Mouse (Mus musculus): Measurements from ENCODE around the gene Evx1.

Gene Evx1

DNA sequence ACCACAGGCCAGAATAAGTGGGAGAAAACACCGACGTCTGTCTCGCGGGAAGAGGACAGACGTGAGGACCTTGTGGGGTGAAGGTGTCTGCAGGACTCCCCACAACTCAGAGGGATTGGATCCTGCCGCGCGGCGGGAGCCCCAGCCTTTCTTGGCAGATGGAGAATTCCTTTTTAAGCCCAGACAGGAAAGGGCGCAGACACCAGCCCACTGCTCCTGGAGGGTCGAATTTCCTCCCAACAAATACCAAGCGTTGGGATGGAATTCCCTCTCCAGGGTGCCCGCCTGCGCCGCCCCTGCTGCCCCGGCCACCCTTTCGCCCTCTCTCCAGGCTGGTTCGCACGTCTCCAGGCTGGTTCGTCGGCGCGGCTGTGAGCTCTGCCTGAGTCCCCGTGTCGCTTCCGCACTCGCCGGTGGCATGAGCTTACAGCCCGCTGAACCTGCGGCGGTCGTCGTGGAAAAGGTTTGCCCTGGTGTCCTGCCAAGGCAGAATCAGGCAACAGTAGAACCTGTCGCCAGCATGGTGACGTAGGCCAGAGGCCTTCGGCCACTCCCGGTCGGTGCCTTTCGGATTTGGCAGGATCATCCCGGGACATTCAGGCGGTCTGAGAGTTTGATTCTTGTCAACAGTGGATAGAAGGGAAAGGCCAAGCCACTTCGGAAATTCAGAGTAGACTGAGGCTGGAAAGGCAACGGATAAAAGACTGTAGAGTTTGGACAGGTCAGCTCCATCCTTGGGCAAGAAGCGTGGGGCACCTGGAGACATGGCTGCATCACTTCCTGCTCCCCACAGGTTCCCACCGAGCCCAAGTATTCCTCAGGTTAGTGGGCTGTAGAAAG is 22.1 kb upstream of the Evx1 start:
- DNase-seq (ENCODE audit: low read depth): no peak

DNA sequence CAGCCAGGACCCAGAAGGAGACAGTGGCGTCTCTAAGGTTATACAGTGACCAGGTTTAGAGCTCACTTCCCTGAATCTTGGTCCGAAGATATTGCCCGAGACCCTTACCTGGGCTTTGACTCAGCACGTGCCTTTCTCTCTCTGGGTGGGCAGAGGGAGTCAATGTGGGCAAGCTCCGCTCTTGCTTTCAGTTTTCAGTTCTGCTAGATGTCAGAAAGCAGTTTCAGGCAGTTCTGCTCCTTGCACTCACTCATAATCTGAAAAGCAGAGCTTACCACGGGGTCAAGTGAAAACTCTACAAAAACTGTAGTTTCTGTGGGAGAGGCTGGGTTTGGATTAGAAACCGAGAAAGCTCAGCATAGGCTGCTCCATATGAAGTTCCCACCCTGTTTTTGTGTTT is 21.0 kb upstream of the Evx1 start:
- no peak for DNase-seq (ENCODE audit: low read depth)

DNA sequence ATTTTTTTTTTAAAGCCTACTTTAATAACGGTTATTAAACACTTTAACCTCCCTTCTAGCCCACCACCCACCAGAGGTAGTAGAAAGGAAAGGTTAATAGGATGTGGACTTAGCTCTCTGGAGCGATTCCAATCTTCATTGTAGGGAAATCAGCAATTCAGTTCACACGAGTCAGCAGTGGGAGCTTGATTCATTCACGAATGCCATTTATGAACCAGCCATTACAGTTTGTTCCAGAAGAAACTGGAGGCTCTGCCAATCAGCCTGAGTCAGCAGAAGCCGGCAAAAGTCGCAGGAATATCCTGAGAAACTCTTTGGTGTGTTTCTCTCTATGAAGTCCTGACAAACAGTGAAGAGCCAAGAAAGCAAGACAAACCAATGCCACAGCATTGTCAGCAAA is 18.7 kb upstream of the Evx1 start:
- DNase-seq (ENCODE audit: low read depth): peak; percentile 45

DNA sequence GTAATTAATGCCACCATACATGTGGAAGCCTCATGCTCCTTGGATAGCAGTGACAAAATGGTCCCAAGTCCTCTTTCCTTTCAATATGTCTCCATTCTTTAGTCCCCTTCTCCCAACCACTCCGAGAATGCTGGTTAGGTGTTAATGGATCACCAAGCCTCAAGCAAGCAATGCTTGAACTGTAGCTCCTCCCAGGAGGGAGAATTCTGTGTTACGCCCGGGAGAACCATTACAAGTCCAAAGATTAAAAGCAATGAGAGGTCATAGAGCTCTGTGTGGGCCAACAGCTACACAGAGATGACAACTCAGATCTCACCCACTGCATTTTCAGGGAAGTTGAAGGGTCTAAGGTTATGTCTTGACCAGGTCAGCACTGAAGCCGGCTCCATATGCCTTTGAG is 14.8 kb upstream of the Evx1 start:
- no peak for DNase-seq (ENCODE audit: low read depth)

GRCm38 (mm10) chr6:52300806-52301205 is 12.5 kb upstream of the Evx1 start:
- peak; percentile 36 for DNase-seq (ENCODE audit: low read depth)

GRCm38 (mm10) chr6:52303426-52303825 is 9.9 kb upstream of the Evx1 start:
- peak; percentile 28 for DNase-seq (ENCODE audit: low read depth)

DNA sequence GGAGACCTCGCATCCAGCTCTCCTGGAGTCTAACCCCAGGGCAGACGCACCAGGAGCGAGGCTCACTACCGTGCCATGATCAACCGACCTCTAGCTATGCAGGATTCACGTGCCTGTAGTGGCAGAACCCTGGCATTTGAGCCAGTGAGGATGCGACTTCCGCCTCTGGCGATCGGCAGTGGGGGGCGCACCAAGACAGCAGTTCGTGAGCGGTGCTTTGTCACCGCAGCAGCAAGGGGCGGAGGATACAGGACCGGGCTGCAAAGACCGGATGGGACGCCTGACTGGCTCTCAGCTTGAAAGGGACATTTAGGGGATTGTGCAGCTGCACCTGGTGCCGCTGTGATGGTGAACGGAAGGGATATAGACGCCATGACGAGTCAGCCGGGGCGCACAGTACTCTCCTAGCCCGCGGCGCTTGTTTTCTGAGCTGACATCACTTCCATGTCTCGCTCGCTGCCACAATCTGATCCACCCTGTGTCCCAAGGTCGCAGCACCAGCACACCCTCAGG is 7.4 kb upstream of the Evx1 start:
- no peak for DNase-seq (ENCODE audit: low read depth)

GRCm38 (mm10) chr6:52309766-52310165 is 3.5 kb upstream of the Evx1 start:
- no peak for DNase-seq (ENCODE audit: low read depth)

- no peak for DNase-seq (ENCODE audit: low read depth)
These were observed 2.9 kb upstream of the Evx1 start for GRCm38 (mm10) chr6:52310366-52310765.

DNA sequence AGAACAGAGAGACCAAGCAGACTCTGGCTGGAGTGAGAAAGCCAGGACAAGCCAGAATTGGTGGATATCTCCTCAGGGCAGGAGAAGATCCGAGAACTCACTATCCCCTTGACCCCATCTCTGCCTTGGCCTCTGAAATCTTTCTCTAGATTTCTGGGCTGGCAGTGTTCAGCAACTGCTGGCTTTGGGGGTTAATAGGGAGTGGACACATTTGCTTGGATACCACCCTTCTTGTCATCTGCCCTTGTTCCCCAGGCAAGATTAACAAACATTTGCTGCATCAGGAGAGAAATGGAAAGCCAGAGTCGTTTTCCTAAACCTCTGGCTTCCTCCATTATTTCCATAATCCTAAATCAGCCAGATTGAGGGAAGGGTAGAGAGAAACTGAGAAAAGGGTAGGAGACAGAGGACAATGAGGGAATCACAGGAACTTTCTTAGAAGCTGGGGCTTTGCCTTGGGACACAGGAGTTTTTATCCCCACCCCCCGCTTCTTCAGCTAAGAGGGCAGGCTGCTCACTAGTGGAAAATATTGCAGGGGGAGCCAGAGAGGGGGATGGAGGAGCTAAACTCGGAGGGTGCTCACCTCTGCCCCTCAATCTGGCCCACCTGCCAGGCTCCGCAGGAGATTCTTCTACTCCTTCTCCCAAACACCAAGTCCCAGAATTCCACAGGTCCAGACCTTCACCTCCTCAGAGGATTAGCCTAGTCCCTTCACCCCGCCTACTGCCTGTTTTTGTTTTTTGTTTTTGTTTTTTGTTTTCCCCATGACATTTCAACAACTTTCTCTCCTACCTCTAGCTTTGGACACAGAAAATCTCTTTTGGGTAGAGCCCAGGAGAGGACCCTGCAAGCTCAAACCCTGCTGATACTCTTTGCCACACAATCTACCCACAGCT is 1.4 kb upstream of the Evx1 start:
- no peak for DNase-seq (ENCODE audit: low read depth)

DNA sequence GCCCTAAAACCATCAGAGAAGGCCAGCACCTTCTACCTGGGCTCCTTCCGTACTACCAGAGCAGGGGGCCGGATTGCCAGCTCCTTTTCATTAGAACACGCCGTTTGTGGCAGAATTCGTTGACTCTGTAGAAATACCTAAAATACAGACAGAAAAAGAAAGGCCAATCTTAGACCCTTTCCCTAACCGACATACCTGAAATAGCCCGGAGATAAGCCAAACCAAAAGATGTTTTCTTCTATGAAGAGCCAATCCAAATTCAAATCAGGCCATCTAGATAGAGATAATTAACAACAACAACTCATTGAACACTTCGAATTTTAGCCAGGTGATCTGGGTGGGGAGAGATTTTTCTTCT is 761 bp upstream of the Evx1 start:
- no peak for DNase-seq (ENCODE audit: low read depth)

- DNase-seq (ENCODE audit: low read depth): no peak
These were observed 1.2 kb downstream of the Evx1 start for GRCm38 (mm10) chr6:52314304-52315100.

GRCm38 (mm10) chr6:52315441-52316412 is 2.4 kb downstream of the Evx1 start:
- no peak for DNase-seq (ENCODE audit: low read depth)

DNA sequence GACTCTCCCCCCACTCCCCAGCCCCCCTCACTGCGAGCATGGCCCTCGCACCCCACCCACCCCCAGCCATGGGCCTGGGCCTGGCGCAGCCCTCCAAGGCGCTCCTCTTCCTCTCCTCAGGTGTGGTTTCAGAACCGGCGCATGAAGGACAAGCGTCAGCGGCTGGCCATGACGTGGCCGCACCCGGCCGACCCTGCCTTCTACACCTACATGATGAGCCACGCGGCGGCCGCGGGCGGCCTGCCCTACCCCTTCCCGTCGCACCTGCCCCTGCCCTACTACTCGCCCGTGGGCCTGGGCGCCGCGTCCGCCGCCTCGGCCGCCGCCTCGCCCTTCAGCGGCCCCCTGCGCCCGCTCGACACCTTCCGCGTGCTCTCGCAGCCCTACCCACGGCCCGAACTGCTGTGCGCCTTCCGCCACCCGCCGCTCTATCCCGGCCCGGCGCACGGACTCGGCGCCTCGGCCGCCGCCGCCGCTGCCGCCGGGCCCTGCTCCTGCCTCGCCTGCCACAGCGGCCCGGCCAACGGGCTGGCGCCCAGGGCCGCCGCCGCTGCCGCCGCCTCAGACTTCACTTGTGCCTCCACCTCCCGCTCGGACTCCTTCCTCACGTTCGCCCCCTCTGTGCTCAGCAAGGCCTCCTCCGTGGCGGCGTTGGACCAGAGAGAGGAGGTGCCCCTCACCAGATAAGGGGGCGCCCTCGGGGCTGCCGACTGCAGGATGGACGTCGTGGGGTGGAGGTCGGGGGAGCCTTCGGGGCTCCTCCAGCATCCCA is 3.3 kb downstream of the Evx1 start:
- no peak for DNase-seq (ENCODE audit: low read depth)

DNA sequence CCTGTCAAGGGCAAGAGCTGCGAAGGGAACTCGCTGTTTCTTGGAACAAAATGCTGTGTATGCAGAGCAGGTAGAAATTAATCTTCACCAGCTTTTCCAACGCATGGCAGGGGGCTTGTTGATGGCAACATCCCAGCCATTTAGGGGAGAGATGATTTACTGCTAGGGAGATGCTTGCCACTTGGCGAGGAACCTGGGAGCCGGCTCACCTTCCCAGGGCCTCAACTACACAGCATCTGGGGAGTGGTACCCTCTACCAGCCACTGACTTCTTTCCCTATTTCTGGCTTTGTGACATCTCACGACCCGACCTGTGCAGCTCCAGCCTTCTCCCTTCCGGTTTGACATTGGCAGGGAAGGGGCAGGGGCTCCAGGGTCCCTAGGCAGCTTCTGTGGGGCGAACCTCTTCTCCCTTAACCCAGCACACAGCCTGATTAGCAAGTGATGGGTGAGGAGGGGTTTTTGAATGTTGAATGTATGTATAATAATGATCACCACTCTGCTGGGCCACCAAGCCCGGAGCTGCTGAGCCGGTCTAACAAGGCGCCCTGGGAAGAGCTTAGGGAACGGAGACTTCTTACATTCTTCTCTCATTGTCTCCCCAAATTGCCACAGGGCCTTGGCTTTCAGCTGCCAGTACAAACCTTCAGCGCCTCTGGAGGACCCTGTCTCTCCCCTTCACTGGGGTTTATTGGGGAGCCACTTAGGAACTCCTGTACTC is 4.3 kb downstream of the Evx1 start:
- DNase-seq (ENCODE audit: low read depth): no peak

GRCm38 (mm10) chr6:52318271-52318670 is 5.0 kb downstream of the Evx1 start:
- DNase-seq (ENCODE audit: low read depth): no peak

- no peak for DNase-seq (ENCODE audit: low read depth)
These were observed 6.8 kb downstream of the Evx1 start for GRCm38 (mm10) chr6:52319956-52320690.

DNA sequence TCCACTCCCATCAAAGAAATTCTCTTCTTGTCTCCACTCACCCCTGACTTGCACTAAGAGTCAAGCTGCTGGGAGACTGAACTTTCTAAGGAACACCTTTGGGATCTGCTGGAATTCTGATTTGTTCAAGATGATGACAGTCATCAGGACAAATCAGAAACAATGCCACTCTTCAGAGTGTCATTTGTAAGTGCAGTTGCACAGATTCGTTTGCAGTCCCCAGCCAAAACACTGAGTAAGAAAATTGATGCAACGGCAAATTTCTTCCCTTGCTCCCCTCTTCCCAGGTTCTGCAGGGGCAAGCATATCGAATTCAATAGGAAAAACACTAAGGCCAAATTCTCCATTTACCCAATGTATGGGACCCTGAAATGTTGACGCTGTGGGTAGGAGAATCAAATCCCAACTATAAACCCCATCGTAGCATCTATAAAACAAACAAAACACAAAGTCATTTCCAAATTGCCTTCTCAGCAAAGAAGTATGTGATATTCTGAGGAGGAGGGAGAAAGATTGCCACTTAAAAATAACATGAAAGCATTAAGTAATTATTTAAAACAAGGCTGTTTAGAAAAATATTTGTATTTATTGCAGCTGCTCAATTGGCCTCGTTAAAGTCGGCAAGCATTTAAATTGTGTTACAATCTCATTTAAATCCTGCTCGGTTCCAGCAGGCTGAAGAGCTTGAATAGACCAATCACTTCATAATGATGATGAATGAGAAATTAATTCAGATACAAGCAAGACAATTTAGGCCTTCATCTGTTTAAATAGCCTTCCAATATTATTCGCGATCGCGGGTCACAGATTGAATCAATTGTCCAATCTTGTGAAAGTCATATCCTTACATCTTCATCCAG is 7.9 kb downstream of the Evx1 start:
- DNase-seq (ENCODE audit: low read depth): no peak
